Mouse (Mus musculus): ENCODE results near the gene F11r.
A peak's percentile ranks its signal among the peaks of the same experiment; 100 is the strongest.
"Not testable (repeated sequence)": the region's sequence is repeated elsewhere in the genome, so short reads cannot be mapped to it uniquely, and the experiment has no call there.

F11r gene

DNA sequence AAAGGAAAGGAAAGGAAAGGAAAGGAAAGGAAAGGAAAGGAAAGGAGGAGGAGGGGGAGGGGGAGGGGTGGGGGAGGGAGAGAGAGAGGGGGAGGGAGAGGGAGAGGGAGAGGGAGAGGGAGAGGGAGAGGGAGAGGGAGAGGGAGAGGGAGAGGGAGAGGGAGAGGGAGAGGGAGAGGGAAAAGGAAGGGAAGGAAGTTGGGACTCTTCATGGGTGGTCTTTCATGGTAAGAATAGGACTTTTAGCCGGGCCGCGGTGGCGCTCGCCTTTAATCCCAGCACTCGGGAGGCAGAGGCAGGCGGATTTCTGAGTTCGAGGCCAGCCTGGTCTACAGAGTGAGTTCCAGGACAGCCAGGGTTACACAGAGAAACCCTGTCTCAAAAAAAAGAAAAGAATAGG is 34.6 kb downstream of the F11r start:
- not testable (repeated sequence) for DNase-seq

DNA sequence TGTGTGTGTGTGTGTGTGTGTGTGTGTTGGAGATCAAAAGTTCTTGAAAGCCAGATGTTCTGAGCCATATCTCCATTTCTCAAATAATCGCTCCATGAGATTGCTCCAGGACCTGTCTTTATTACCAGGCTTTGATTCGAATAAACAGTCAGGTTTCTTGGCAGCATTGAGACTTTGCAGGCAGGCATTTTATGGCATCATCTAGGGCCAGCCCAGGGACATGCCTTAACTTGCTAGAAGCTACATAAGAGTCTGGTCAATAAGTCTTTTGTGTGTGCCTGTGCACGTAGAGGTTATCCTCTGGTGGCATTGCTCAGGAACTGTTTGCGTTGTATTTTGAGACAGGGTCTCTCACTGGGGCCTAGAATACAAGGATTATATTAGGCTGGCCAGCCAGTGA is 36.2 kb downstream of the F11r start:
- no peak for DNase-seq

DNA sequence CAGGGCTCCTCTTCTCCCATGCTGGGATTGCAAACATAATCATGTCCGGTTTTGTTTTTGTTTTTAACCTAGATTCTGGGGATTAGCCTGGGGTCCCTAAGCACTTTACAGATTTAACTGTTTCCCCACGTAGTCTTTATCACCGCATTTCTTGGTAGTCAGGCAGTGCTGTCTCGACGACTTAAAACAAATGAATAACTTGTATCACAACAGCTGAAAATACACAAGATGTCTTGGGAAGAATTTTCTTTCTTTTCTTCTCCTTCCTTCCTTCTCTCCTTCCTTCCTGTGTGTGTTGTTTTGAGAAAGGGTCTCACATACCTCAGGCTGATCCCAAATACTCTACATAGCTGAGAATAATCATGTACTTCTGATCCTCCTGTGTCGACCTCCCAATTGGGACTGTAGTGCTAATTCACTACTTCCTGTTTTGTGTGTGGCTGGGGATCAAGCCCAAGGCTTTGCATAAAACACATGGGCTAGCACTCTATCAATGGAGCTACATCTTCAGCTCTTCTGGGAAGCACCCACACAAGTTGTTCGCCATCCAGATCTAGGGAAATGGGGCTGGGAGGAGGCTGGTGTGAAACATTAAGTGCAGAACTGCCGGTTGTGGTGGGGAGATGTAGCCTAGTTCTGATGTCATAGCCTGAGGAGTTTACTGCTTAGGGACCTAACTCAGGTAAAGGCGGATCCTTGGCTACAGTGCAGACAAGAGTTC is 36.7 kb downstream of the F11r start:
- no peak for DNase-seq

DNA sequence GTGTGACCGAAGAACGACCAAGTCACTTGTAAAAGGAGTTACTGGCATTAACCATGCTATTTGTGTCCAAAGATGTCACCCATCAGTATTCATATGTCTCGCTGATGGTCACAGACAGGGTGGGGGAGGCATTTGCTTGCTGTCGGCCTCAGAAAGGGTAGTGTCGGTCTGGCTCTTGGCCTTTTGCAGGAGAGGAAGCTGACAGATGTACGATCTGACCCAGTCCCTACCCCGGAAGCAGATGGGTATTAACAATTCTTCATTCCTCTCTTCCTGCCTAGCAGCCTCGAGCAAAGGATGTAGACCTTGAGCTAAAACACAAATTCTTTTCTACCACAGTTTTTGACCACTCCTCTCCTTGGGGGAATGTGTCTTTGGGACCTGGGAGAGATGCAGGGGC is 39.8 kb downstream of the F11r start:
- no peak for DNase-seq

DNA sequence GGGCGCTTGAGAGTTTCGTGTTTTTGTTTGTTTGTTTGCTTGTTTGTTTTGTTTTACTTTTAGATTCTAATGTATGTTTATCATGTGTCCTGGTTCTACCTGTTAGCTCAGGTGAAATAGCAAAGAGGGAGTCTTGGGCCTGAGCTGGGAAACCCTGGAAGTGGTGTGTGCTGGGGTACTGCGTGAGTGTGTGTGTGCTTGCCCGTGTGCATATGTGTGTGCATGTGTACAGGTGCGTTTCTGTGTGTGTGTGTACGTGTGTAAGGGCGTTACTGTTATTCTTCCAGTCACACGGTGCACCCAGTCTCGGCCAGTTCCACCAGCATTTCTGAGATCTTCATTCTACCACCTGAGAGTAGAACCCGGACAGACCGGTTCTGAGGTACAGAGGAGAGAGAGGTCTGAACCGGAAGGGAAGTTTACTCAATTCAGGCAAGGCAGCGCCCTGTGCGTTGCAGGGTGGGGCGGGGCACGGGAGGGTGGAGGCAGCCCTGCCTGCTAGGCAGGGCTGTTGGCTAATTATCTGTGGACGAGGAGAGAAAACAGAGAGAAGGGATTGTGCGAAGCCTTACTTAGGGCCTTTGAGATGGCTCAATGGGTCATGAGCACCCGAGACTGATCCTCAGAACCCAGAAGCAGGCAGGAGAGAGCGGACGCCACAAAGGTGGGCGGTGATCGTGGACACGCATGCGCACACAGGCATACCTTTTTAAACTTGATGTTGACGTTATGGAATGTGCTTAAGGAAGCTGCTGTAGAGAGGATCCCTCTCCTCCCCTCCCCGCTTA is 40.6 kb downstream of the F11r start:
- DNase-seq, result peak in 1 of 2 experiments; percentile 49

DNA sequence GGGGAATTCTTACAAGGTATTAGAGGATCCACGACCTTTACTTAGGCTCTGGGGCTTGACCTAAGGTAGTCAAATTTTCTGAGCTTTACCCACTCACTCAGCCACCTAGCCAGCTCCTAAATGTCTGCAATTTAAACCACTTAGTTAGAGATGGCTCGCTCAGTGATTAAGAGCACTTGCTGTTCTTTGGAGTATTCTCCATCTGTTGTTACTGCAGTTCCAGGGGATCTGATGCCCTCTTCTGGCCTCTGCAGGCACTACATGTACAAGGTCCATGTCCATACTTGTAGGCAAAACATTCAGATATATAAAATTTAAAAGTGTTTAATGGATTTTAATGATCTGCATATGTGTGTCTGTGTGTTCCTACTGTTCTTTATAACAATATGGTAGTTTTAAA is 41.6 kb downstream of the F11r start:
- DNase-seq, result peak; percentile 74 to 87

DNA sequence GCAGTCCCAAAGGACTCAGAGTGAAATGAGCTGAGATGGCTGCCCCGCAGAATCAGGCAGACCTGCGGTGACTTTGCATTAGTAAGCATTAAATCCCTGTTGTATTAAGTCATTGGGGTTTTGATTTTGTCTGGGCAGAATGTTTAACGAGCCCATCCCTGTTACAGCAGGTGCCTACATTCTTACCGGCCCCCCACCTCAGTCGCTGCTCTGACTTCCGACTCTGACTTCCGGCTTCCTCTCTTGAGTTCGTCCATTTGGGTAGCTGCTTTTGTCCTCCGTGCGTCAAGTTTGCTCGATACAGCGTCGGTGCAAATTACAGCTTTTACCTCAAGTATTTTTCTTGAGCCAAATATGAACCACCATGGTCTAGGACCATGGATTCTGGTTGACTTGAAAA is 56.9 kb downstream of the F11r start:
- no peak for DNase-seq

DNA sequence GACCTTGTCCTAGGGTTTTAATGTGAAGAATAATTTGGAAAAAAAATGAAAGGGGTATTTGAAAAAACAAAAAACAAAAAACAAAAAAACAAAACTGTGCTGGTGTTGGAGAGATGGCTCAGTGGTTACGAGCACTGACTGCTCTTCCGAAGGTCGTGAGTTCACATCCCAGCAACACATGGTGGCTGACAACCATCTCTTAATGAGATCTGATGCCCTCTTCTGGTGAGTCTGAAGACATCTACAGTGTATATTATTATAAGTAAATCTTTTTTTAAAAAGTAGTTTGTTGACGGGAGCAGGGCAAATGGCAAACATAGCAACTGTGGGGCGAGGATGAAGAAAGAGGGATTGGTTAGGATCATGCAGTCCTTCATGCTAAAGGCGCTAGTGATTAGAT is 58.0 kb downstream of the F11r start:
- no peak for DNase-seq

DNA sequence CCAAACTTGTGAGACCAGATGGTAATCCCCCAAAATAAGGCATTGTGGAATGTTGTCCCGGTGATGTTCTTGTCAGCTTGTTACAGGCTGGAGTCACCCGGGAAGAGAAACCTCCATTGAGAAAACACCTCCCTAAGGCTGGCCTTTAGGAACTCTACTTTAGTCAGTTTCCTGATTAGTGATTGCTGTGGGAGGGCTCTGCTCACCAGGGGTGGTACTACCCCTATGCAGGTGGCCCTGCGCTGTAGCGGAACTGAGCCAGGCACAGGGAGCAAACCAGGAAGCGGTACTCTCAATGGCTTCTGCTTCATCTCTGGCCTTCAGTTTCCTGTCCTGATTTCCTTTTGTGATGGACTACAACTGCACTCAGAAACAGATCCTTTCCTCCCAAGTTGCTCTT is 62.5 kb downstream of the F11r start:
- DNase-seq, result no peak

DNA sequence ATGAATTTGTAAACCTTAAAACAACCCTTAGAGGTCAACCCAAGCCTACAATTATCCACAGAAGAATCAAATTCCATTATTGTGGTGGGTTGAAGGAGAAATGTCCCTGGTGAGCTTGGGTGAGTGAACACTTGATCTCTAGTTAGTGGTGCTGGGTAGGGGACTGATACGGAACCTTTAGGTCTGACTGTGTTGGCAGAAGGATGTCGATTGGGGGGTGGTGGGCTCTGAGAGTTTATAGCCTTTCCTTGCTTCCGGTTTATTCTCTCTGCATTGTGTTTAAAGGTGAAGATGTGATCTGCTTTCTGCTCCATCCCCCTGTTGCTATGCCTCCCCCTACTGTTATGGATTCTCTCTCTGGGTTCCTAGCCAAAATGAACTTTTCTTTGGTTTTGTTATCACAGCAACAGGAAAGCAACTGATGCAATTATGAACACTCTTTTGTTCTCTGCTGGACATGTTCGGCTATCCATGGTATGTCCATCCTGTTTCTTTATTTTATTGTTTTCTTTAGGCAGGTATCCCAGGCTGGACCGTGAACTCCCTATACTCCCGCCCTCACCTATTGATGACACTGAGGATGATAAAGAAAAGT is 63.8 kb downstream of the F11r start:
- no peak for DNase-seq

DNA sequence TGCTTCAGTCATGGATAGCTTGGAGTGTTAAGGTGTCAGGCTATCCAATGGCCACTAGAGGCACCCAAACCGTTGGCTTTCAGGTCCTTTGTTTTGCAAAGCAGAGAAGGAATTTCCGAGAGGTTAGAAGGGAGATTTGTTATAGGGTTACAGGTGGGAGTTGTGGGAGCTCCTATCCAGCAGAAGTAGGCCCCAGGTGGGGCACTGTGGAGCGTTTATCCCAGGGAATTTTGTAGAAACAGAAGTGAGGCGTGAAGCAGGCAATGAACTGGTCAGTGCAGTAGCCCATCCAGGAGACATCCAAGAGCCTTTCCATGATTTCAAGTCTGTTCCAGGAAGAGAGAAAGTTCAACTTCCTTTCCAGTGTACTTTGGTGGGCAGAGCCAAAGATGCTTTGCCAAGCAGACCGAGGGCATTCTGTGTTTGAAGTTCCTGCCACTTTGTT is 64.3 kb downstream of the F11r start:
- DNase-seq, result peak; percentile 43 to 52

DNA sequence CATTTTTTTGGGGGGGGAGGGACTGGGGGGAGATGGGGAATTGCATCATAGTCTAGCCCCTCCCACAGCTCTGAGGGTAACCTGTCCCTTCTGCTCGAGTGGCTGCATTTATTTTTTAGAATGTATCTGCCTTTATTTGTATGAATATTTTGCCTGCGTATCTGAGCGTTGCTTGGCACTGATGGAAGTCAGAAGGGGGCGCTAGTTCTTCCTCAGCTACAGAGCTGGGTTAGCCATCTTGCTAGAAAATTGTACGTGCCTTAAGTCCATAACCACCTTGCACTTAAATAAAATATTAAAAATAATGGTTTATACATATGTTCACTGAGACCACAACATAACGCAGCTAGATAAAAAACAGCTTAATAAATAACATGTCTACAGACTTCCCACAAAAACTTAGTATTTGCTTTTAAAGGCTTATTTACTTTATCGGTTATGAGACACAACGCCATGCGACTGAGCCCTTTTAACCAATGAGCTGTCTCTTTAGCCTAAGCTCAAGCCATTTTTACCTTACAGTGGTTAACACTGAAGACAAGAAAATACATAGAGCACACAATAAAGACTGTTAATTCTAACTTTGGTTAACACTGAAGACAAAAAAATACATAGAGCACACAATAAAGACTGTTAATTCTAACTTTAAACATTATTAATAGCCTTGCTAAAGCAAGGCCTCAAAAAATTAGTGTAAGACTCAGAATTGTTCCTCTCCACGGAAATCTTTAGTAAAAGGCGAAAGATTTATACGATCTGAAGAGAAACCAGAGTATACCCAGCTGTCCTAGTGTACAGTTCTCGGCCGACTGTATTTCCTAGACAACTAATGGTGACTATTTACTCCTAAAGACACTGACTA is 65.3 kb downstream of the F11r start:
- peak; percentile 54 to 59 for DNase-seq

DNA sequence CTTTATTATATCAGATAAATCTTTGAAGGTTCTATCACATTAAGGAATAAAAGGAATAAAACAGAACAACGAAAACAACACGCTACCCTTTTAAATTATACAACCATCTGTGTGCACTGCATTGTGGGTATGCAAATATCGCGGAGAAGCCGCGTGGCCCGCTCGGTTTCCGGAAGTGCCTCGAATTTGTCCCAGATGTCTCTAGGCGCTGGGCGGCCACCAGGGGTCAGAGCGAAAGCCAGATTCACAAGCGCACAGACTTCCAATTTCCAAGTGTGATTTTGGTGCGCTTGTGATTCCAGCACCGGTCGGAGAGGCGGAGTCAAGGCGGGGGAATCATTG is 65.9 kb downstream of the F11r start, which contains the start of gene Alyref2:
Gene Alyref2, plus strand, starts transcription at position 229 of the 342 bp plus-strand sequence.
- peak; percentile 95 for DNase-seq

DNA sequence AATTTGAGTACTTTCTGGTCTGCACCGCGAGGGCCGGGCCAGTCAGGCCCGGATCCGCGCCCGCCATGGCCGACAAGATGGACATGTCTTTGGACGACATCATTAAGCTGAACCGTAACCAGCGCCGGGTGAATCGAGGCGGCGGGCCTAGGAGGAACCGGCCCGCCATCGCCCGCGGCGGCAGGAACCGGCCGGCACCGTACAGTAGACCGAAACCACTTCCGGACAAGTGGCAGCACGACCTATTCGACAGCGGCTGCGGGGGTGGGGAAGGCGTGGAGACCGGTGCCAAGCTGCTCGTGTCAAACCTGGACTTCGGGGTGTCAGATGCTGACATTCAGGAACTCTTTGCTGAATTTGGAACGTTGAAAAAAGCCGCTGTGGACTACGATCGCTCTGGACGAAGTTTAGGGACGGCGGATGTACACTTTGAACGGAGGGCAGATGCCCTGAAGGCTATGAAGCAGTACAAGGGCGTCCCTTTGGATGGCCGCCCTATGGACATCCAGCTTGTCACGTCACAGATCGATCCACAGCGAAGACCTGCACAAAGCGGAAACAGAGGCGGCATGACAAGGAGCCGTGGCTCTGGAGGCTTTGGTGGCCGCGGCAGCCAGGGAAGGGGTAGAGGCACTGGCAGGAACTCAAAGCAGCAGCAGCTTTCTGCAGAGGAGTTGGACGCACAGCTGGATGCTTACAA is 66.4 kb downstream of the F11r start:
- peak in 1 of 2 experiments; percentile 70 for DNase-seq

DNA sequence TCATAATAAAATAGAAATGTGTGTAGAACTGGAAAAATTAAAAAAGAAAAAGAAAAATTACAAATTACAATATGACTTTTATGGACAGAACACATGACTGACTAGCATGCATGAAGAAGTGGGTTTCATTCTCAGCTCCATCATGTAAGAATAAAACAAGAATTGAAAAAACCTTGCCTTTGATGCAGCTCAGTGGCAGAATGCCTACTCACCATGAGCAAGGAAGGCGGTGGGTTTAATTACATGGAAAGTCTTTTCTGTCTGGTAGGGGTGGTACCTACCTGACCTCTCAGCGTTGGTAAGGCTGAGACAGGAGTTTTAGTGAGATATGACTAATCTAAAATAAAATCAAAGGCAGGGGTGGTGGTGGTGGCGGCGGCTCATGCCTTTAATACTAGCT is 67.3 kb downstream of the F11r start:
- no peak for DNase-seq

DNA sequence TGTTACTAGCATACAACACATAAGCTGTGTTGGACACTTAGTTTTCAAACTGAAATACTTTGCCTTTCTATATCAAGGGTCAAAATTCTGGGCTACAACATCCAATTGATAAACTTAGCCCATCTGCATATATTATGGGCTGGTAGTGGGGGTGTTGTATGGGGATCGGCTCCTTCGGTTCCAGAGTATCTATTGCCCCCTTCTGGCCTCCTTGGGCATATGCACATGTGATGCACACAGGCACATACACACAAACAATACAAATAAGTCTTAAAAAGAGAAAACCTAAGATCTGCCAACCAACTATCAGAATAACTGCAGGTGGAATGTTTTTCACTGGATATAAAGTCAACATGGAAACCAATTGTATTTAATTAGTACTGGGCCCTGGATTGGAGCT is 75.9 kb downstream of the F11r start:
- no peak for DNase-seq

DNA sequence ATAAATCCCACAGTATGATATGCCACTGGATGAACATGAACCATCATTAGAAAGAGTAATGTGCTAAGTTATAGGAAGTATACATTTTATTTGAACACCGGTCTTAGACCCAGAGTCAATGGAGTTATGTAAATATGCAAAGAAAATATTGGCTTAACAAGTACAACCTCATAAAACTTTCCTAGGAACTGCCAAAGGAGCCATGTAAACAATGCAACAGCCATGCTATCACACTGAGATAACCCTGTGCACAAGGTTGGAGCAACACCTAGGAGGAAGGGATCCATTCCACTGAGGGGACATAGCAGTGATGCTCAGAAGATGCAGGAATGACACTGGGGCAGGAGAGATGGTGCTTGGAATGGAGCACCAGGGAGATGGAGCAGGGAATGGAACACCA is 76.4 kb downstream of the F11r start:
- DNase-seq, result no peak

All from kidney, postnatal 25 days (tissue).